Mouse (Mus musculus): ENCODE measurements around the gene Wdtc1.
A peak's percentile ranks its signal among the peaks of the same experiment; 100 is the strongest.

Wdtc1 gene

DNA sequence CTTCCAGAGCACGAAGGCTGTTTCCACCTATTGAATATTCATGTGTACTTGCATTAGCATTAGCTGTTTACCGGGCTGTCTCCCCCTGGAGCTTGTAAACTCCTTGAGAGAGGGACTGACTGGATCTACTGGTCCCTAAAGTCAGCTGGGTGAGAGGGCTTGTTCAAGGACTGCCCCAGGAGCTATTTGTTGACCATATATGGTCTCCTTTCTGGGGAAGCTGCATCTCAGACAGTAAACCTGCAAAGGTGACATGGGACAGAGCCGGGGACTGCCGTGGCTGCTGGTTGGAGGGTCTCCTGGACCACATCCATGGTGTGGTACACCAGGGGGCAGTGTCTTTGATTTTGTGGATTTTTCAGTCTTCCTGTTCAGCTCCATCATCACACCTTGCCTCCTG is 70.6 kb downstream of the Wdtc1 start:
- DNase-seq (ENCODE audit: low read depth, low spot score) = no peak

DNA sequence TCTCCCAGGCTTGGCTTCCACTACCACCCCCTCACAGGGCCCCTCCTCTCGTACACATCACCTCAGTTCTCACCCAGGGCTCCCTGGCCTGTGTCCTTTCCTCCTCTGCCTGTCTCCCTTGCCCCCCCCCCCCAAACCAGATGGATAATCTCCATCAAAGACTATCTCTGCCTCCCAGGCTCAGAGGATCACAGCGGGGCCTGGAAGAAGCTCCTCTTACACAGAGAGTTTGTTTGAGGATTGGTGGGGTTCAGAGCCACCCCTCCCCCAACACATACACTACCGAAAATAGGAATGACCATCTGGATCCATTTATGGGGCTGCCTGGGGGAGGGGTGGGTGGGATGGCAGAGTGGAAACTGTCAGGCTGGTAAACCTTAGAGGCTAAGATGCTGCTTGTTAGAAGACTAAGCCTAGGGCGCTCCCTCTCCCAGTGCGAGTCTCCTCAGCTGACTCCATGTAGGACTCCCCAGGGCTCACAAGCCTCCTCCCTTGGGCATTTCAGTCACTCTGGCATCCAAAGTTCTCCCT is 71.3 kb downstream of the Wdtc1 start:
- peak; percentile 28 for DNase-seq (ENCODE audit: low read depth, low spot score)

DNA sequence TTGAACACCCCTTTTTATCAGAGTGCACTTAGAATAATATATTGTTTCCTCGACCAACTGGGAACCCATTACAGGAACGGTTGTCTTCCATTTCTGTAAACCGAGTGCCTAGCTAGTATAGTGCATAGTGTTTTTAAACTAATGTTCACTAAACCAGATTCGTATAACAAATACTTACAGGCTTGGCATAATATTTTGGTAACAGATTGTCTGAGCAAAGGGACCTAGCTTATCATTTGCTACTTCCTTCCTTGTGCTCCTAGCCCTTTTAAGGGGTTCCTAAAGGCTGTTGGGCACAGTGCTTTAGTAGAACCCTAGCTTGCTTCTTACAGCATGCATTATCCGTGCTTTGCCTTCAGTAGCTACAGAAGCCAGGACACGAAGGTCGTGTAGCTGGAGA is 71.8 kb downstream of the Wdtc1 start:
- DNase-seq (ENCODE audit: low read depth, low spot score) = no peak

DNA sequence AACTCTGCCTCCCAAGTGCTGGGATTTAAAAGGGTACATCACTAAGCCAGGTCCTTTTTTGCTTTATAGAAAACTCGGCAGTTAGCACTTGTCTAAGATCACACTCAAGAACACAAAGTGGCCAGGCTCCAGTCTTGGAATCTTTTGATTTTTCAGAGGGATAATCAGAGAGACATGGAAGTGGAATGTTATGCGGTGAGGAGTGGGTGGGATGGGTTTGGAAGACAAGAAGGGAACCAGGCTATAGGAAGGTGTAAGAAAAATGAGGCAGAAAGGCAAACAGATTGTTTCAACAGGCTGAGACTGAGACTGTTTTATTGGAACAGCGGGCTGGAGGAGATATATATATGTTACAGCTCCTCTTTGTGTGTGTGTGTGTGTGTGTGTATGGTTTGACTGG is 74.8 kb downstream of the Wdtc1 start:
- DNase-seq (ENCODE audit: low read depth, low spot score) = no peak

DNA sequence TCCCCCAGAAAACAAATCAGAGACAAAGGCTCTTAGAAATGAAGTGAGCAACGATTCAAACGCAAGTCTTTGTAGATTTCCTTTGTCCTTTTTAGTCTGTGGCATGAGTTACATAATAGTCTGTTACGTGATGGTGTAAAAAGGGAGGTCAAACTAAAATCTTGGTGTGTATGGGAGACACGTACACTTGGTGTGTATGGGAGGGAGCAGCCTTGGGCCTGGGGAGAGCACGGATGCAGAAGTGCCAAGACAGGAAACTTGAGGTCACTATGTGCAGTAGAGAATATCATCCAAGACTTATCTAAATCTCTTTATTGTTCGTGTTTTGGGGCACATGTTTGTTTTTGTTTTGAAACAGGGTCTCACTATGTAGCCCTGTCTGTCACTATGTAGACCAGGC is 75.2 kb downstream of the Wdtc1 start:
- DNase-seq (ENCODE audit: low read depth, low spot score) = no peak

DNA sequence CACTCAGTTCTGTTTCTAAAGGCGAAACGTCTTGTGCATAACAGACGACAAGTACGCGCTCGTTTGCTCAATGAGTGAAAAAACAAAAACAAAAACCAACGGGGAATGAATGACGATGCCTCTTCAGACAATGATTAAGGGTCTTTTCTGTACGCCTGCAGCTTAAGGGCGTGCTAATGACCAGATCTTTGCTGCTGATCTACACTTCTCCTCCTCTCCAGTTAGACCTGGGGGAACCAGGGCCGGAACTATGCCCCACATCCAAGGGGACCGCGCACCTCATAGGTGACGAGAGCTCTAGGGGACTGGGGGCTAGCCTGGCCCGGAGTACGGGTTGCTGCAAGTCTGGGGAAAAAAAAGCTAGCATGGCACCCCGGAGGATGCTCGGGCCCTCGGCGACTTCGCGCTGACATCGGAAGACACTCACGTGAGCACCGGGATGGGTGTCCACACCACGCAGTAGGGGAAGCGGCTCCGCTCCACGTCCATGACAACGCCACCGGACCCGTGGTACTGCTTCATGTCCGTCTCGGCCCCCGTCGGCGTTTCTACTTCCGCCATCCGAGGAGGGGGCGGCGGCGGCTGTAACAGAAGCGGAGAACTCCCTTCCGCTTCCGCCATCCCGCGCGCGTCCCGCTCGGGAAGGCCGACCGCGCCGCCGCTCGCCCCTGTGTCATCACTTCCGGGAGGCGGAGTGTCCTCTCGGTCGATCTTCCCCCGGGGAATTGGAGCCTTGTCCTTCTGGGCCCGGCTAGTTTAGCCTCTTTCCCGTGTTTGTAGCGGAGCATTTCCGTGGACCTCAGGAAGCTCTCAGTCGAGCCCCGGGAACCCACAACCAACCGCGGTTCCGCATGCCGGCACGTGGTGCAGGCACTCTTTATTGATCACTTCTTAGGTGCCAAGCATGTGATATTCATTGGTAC is 75.9 kb downstream of the Wdtc1 start, which contains the start of gene Tmem222:
Gene Tmem222, minus strand, starts transcription at position 689 of the 923 bp plus-strand sequence.
- peak; percentile 93 for DNase-seq (ENCODE audit: low read depth, low spot score)

DNA sequence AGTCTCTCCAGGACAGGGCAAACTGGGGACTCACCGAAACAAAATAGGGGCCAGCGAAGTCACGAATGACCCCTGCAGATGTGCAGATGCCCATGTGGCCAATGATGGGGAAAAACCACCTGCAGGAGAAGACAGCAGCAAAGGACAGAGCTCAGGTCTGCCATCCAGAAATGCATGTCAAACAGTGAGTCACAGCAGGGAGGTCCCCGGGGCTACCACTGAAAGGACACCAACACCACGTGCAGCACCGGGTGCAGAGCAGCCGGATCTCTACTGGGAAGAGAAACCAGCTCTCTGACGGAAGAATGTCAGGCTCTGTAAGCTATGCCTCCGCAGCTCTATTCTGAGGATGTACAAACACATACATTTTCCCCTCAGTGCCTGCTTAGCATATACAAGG is 82.4 kb downstream of the Wdtc1 start:
- no peak for DNase-seq (ENCODE audit: low read depth, low spot score)

DNA sequence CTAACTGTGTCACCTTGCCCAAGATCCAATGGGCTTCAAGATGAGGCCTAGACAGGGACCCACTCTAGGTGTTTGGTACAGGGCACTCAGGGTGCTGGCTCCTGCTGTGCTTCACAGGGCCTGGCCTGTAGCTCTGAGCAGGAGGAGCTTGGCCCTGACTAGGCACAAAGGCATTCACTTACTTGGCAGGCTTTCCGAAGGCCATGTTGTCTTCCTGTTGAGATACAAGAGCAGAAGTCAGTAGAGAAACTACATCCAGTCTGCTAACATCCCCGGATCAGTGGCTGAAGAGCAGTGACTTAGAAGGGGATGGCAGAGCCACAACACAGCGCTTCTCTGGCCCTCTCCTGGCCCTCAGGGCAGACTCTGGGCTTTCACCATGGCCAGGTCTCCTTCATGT is 83.7 kb downstream of the Wdtc1 start:
- no peak for DNase-seq (ENCODE audit: low read depth, low spot score)

DNA sequence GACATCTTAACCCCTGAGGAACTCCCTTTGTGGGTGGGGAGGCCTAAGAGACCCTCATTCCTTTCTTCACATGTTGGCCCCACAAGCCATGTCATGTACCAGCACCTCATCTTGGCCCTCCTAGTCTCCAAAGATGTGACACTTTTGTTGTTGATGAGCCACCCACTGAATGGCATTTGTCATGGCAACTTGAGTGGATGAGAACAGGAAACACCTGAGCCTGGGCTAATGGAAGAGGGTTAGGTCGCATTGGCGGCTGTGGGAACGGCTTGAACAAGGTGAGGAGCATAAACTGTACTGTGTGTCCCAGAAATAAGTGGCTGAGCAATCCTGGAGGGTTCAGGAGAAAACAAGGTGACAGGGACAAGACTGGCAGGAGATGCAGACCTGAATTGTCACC is 84.3 kb downstream of the Wdtc1 start:
- DNase-seq (ENCODE audit: low read depth, low spot score) = no peak

DNA sequence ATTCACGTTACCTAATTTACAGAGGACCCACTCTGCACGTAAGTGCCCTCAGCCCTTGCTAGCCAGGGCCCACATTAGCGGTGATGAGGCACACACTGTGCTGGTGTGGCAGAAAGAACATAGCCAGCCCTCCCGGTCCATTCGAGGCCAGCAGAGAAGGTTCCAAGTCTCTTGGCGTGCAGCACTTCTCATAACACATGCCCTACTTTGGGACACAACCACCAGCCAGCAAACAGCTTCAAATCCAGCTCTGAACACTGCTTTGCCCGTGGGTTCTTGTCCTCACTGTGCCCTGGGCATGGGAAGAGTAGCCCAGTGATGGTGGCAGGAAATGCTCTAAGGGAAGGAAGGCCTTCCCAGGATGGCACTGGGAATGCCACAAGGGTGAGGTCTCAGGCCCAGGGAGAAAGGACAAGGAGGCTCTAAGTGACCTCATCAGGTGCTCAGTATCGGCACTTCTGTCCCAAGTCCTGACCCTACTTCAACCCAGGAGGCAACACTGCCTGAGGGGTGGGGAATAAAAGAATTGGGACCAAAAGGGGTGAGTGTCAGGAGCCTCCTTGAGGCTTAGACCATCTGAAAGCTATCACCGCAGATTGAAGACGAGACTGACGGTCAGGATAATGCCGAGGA is 86.9 kb downstream of the Wdtc1 start:
- no peak for DNase-seq (ENCODE audit: low read depth, low spot score)

DNA sequence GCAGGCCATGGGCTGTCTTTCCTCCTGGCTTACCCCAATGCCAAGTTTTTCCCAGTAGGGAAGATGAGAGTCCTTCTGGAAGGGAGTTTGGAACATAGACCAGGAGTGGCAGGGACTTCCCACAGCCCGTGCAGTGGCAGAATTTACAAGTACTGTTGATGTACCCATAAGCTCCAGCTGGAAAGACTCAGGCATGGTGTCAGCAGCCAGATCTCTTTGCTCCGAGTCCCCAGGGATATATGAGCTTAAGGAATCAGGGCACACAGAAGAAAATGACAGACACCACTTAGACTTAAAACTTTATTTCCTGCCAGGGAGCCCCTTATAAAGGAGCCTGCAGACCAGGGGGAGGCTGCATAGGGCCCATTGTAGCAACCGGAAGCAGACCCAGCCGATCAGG is 87.5 kb downstream of the Wdtc1 start:
- no peak for DNase-seq (ENCODE audit: low read depth, low spot score)

DNA sequence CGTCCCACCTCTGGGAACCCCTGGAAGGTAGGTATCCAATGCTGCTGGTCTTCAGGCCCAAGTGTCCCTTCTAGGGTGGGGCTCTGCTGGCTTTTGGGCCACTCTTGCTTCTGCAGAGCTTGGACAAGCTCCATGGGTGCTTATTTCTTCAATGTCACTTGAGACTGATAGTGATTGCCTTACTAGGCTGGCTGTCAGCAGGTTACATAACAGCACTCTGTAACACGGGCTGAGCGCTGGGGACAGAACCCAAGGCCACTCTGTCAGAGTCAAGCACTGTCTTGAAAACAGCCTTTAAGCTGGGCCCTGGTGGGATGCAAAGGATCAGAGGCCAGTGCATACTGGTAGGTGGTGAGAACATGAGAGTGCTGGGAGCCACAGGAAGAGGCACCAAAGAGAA is 88.0 kb downstream of the Wdtc1 start:
- DNase-seq (ENCODE audit: low read depth, low spot score) = no peak

DNA sequence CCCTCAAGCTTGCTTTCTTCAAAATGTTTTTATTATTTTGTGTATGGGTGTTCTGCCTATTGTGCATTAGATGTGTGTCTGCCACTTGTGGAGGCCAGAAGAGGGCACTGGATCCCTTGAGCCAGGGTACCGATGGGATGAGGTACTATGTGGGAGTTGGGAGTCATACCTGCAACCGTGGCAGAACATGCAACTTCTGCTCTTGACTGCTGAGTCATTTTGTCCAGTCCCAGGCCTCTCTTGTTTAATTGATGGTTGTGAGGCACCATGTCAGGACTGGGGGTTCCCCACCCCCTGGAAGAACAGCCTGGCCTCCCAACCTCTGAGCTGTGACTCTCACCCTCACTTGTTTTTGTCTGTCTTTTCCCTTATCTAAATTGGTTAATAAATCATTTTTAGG is 88.7 kb downstream of the Wdtc1 start:
- DNase-seq (ENCODE audit: low read depth, low spot score) = no peak

DNA sequence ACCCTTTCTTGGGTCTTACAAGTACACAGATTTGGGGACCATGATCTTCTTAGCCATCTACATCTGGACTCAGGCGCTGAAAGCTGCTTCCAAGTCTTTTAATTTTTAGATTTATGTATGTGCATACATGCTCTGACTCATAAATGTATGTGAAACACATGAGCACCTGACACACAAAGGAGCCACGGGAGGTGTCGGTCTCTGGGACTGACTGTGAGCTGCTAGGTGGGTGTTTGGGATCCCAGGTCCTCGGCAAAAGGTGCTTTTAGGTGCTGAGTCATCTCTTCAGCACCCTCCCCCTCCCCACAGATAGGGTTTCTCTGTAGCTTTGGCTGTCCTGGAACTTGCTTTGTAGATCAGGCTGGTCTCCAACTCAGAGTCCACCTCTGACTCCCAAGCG is 89.5 kb downstream of the Wdtc1 start:
- DNase-seq (ENCODE audit: low read depth, low spot score) = no peak

DNA sequence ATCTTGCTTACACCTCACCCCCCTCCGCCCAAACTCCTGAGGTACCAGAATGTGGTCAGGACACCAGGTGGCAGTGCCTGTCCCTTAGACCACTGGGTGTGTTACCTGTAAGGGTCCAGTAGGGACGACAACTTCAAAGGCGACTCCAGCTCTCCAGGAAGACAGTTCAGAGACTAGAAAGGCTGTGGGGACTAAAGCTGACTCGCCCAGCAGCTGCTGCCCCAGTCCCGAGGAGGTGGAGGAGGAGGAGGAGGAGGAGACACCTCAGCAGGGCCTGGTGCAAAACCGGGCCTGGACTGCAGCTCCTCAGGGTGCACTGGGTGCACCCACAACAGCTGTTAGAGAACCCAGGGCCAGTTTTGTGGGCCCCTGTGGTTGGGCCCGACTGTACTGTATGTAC is 90.4 kb downstream of the Wdtc1 start, which contains the start of gene Sytl1:
Gene Sytl1, minus strand, starts transcription at position 232 of the 400 bp plus-strand sequence.
- DNase-seq (ENCODE audit: low read depth, low spot score) = no peak

DNA sequence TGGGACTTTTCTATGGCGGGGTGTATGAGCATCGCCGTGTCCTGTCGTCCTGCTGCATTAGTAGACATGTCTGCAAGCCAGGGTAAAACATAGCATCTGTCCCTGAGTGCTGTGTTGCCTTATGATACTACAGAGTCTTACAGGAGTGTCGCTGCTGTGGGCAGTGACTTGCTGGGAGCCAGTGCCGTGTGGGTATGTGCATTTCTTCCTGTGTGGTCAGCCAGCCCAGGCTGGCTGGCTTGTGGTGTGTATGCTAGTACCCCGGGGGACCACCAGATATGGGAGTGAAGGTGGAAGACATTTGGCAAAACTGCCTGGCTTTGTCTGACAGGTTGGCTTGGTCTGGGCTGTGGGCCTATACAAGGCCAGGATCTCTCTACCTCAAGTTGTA is 90.9 kb downstream of the Wdtc1 start:
- DNase-seq (ENCODE audit: low read depth, low spot score) = no peak

DNA sequence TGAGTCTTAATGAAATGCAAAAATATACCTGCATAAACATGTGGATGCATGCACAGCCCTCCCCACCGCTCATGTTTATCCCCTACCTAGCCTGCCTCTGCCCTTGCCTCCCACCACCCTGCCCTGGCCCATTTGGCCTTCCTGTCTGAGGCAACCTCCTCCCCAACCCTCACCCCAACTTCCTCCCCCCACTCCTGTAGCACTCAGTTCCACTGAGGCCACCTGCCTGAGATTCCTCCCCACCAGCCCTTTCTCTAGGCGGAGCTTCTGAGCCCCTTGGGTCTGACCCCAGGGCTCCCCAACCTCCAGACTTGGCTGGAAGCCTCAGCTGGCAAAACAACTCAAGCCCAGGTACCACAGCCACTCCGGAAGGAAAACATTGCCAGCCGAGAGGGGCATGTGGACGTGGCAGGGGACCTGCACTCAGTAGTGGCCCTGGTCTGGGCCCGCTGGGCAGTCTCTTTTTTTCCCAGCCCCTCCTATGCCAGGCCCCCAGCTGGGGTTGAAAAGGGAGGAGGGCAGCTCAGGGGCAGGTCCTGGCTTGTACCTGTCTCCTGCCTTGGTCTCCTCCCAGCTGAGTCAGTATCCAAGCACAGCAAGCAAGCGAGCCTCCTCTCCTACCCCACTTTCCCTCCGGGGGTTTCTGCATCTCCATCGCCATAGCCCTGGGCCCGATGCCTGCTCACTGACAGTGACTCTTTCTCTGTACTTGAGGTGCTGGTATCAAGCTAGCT is 91.5 kb downstream of the Wdtc1 start:
- DNase-seq (ENCODE audit: low read depth, low spot score) = no peak

DNA sequence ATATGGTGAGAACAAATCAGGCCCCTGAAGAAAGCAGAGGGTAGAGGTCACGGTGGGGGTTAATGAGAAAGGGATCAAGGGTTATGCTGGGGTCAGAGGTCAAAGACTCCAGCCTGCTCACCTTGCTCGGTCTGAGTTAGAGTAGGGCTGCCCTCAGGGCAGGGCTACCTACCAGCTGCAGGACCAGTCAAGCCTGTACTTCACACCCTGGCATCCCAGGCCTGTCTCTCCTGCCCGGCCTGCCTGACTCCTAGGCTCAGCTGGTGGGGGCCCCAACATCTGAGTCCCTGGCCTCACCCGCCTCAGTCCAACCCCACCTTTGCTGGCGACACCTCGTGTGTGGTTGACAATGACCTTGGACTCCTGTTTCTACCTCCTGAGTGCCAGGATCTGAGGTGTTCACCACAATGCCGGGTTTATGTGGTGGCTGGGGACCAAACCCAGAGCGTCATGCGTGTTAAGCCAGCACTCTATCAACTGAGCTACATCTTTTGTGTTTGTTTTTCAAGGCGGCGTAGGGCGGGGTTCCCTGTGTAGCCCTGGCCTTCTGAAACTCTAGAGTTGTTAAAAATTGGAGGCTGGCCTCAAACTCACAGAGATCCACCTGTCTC is 95.4 kb downstream of the Wdtc1 start:
- DNase-seq (ENCODE audit: low read depth, low spot score) = no peak

DNA sequence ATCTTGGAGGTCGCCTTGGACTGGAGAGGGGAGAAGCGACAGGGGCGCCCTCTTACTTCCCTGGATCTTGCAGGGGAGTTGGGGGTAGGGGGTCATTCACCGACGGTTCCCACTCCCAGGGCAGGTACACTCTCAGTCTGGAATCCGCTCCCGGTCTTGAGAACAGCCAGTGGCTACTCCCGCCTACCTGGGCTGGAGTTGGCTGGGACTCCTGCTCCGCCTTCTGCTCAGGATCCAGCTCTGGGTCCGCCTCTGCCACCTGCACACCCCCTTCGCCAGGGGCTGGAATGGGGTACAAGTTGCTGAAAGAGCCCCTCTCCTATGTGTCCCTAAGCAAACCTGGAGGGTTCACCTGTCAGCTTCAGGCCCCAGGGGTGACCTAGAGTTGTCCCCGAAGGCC is 96.1 kb downstream of the Wdtc1 start:
- DNase-seq (ENCODE audit: low read depth, low spot score) = no peak

DNA sequence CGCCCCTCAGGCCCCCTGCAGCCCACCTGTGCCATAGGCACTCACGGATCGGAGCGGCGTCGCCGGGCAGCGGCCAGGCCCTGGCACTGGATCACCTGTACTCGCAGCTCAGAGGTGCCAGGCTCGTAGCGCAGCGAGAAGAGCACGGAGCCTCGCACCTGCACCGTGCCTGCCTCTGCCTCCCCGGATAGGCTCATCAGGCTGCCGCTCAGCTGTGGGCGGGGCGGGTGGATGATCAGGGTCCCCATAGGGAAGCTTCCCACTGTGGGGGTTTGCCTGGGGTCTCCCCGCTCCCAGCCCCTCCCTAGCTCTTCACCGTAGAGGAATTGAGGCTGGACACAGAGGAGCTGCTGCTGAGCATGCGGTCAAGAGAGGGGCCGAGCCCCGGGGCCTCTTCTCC is 96.5 kb downstream of the Wdtc1 start:
- no peak for DNase-seq (ENCODE audit: low read depth, low spot score)

DNA sequence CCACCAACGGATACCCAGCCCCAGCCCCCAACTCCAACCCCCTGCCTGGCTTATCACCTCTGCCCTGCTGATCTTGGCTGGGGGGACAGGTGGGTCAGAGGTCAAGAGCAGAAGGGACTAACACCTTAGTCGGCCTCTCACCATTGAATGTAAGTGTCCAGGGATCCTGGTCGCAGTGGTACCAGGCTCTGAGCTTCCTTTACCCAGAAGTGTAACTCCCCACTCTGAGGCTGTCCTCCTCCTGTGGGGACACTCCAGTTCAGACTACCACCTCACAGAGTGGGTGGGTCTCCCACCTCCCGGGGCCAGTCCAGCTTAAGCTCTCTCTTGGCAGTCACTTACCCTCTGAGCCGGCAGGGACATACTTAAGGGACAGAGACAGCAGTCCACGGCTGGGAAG is 97.9 kb downstream of the Wdtc1 start:
- DNase-seq (ENCODE audit: low read depth, low spot score) = no peak

DNA sequence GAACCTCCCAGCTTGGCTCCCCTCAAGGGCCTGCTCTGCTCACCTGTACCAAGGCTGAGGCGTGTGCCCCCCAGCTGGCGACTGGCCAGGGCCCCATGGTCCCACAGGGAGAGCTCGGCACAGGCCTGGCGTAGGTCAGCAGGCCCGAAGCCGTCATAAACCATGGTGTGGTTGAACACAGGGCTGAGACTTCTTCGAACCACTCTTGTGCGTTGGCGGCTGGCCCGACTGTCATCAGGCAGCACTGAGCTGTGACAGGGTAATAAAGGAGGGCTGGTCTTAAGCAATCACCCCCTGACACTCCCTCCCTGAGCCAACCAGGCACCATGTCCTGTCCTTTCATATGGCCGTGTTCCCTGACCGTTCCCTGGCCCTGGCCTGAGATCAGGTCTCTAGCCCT is 99.9 kb downstream of the Wdtc1 start:
- no peak for DNase-seq (ENCODE audit: low read depth, low spot score)

All from retina, postnatal 7 days (tissue).